Mouse (Mus musculus) heart, embryonic 14.5 days (tissue): ENCODE measurements around the gene Rgp1. TPM values are rescaled to one million over a fixed set of nuclear protein-coding genes. Genes with fewer than 3 reads are reported as not detected.

Source experiments
- ATAC-seq: fragments of 200-750 bp; cut with Nextera tagmentation; 2 replicates; pipeline ENCODE4 v1.8.0; 2017; ENCODE audit warnings: low read depth, moderate TSS enrichment; ENCODE audit not compliant: insufficient number of reproducible peaks, insufficient read depth, low FRiP score
- H3K27ac ChIP-seq, 2 experiments: fragments of 200-500 bp in 1 of 2; fragments of 300-500 bp in 1 of 2; sonication (generic) in 1 of 2; replicated peaks in 1 of 2; 2 replicates each; pipeline ENCODE4 v1.5.1; 2012 to 2014; ENCODE audit warnings: low read depth in 2 of 2, low read length in 2 of 2, control low read depth in 1 of 2, mild to moderate bottlenecking in 1 of 2, mixed read lengths in 1 of 2; ENCODE audit not compliant: control insufficient read depth in 1 of 2, insufficient read depth in 1 of 2
- H3K27me3 ChIP-seq: fragments of 300-500 bp; sonication (generic); 2 replicates; pipeline ENCODE4 v1.6.1; 2014; ENCODE audit warnings: mild to moderate bottlenecking, low read length, control low read depth; ENCODE audit not compliant: control insufficient read depth, insufficient read depth
- H3K36me3 ChIP-seq: fragments of 300-500 bp; sonication (generic); 2 replicates; pipeline ENCODE4 v1.6.1; 2014; ENCODE audit warnings: mild to moderate bottlenecking, control low read depth, low read length, mixed read lengths; ENCODE audit not compliant: control insufficient read depth, insufficient read depth
- H3K4me1 ChIP-seq, 2 experiments: fragments of 200-500 bp in 1 of 2; fragments of 300-500 bp in 1 of 2; sonication (generic) in 1 of 2; 2 replicates each; pipeline ENCODE4 v1.6.1; 2012 to 2014; ENCODE audit warnings: low read length in 2 of 2, control low read depth in 1 of 2, mixed read lengths in 1 of 2; ENCODE audit not compliant: control insufficient read depth in 2 of 2, insufficient read depth in 2 of 2
- H3K4me2 ChIP-seq: fragments of 300-500 bp; sonication (generic); 2 replicates; pipeline ENCODE4 v1.6.1; 2014; ENCODE audit warnings: mild to moderate bottlenecking, low read length
- H3K4me3 ChIP-seq, 2 experiments: fragments of 200-500 bp in 1 of 2; fragments of 300-500 bp in 1 of 2; sonication (generic) in 1 of 2; 2 replicates each; pipeline ENCODE4 v1.5.1; 2012 to 2014; ENCODE audit warnings: low read length in 2 of 2, mild to moderate bottlenecking in 2 of 2, control low read depth in 1 of 2, low read depth in 1 of 2, moderate library complexity in 1 of 2; ENCODE audit not compliant: control insufficient read depth in 1 of 2, insufficient read depth in 1 of 2
- H3K9ac ChIP-seq: fragments of 300-500 bp; sonication (generic); 2 replicates; pipeline ENCODE4 v1.6.1; 2014; ENCODE audit warnings: mild to moderate bottlenecking, low read length
- H3K9me3 ChIP-seq: fragments of 300-500 bp; sonication (generic); 2 replicates; pipeline ENCODE4 v1.6.1; 2016; ENCODE audit warnings: low read length, control low read depth; ENCODE audit not compliant: control insufficient read depth
- WGBS: fragments of 180-500 bp; shearing (Covaris S2); extraction: QIAGEN DNeasy Blood & Tissue Kit; methylation state at CpG from one replicate; pipeline ENCODE4 v1.1.7; 2014; 5-methylcytosine and 5-hydroxymethylcytosine counted together
- polyA plus RNA-seq: library from polyadenylated mRNA; unstranded; fragments of >200 nt; fragmentation: Nextera tagmentation; extraction: Ambion mirVana; gene quantifications from 2 replicates; pipeline ENCODE4 v1.2.1, GENCODE M21; 2014

Gene Rgp1
- polyA plus RNA-seq, 1 experiment from 2014 or later: 18.3 TPM

DNA sequence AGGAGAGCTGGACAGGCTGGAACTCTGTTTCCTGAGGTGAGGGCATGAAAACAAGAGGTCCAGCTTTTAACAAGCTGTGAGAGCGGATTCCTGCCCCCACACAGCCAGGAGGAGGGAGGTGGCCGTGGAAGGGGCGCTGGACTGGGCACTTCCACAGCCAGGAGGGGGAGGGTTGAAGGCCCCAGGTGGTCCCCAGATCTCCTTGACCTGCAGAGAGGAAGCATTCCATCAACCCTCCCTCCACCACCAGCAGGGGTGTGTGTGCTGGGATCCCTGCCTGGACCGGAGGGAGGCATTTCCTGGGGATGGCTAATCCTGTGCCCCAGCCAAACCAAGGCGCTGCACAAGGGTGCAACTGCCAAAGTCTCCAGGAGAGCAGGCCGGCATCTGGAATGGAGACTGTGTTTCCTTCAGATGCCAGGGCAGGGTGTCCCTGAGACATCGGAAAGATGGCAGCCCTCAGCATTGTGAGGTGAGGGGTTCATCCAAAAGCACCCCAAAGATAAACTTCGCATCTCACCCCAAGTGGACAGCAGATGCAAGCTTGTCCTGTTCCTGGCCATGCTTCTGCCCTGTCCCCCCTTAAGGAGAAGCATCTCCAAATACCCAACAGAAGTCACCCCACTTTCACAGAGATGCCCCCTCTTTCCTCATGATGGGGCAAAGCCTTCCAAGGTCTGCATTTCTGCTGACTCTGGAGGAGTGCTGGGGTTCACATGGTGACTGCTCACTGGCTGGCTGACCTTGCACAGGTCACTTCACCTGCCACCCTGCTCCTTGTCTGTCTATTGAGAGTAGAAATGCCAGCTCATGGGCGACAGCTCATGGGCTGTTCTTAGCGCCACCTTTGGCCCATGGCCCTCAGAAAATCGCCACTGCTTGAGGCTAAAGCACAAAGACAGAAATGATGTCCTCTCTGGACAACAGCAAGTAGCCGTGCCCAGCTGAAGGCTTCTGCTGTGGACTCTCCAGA lies 6.2 kb downstream of the Rgp1 start, which contains the start of gene Msmp:
Gene Msmp, minus strand, starts transcription at position 51 of the 973 bp plus-strand sequence.
- no peak for ATAC-seq
- H3K4me2 ChIP-seq: no peak within 1 kb of the TSS
- H3K4me1 ChIP-seq: peaks cover 9 to 14% of the 10 kb centered on the region in 2 experiments
- H3K27me3 ChIP-seq: no peaks in the 10 kb centered on the region
- H3K27ac ChIP-seq: no peak within 1 kb of the TSS
- no peak within 1 kb of the TSS for H3K9ac ChIP-seq
- no peaks in the 10 kb centered on the region for H3K9me3 ChIP-seq
- H3K36me3 ChIP-seq: peaks cover 41% of the 10 kb centered on the region
- 50% methylated on average over 12 of the region's 12 CpGs for WGBS
- H3K4me3 ChIP-seq: no peak within 1 kb of the TSS

DNA sequence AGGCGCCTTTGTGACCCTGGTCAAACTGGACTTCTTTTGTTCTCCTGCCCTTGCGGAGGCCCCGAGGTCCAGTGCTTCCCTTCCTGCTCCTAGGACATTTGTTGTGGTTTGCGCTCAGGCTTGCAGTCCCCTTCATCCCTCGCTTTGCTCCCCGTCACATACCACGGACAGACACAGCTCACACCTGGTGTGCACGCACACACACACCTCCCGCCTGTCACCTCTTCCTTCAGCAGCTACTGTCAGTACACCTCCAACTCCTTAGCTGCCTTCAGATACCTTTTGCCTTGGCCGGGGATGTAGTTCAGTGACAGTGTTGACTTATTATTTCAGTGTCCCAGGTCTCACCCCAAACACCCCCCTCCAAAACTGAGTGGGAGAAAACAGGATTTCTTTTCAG lies 7.2 kb downstream of the Rgp1 start:
- ATAC-seq: no peak
- no peak overlapping the region for H3K27ac ChIP-seq

DNA sequence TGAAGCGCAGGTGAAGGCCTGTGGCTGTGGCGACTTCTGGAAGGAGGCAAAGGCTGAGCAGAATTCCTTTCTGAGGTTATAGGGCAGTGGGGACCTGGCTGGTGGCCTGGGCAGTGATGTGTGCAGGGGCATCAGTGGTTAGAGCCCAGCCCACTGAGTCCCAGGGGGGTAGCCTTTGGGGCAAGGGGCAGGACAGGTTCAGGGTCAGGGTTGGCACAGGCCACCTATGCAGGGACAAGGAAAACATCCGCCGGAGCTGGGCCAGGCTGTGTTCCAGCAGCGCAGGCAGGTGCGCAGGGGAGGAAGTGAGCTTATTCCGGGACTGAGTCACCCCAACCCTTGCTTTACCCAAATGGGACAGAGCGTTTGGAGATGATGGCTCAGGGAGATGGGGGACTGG lies 7.9 kb downstream of the Rgp1 start:
- H3K4me2 ChIP-seq: no peak overlapping the region
- 61% methylated on average over 8 of the region's 8 CpGs for WGBS
- H3K4me1 ChIP-seq: peaks cover 8 to 13% of the 10 kb centered on the region in 2 experiments
- H3K36me3 ChIP-seq: peaks cover 26% of the 10 kb centered on the region
- no peak for ATAC-seq
- H3K27me3 ChIP-seq: no peaks in the 10 kb centered on the region
- H3K9ac ChIP-seq: no peak overlapping the region
- H3K4me3 ChIP-seq: no peak overlapping the region
- no peak overlapping the region for H3K27ac ChIP-seq
- H3K9me3 ChIP-seq: no peaks in the 10 kb centered on the region

More for the DNA sequence above, 7.2 kb downstream of the Rgp1 start:
- H3K4me1 ChIP-seq: peaks cover 8 to 13% of the 10 kb centered on the region in 2 experiments
- no peak overlapping the region for H3K4me3 ChIP-seq
- H3K9ac ChIP-seq: no peak overlapping the region
- 49% methylated on average over 10 of the region's 10 CpGs for whole genome bisulfite sequencing
- H3K36me3 ChIP-seq: peaks cover 33% of the 10 kb centered on the region
- no peaks in the 10 kb centered on the region for H3K27me3 ChIP-seq
- no peaks in the 10 kb centered on the region for H3K9me3 ChIP-seq
- no peak overlapping the region for H3K4me2 ChIP-seq

DNA sequence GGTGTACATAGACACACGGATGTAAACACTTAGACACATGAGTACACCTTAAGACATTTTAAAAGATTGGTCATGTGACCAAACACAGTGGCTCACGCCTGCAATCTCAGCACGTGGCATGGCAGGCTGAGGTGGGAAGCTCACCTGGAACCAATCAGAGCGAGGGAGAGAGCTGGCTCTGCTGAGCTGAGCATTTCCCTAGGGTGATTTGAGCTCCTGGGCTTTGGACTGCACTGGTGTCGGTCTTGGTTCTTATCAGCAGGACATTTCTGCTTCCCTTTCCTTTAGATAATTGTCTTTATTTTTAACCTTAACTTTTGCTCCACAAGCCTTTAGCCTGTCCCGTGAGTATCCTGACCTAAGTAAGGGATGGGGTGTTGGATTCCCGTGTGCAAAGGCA lies 9.2 kb downstream of the Rgp1 start:
- Histone ChIP-seq H3K4me3 (no peak overlapping the region), H3K4me2 (0 out of 2 replicates have a peak overlapping the region, but pooled peaks have one; percentile 16), H3K9me3 (no peaks in the 10 kb centered on the region), H3K27ac (no peak overlapping the region), H3K27me3 (no peaks in the 10 kb centered on the region), H3K9ac (no peak overlapping the region), H3K4me1 (peaks cover 8 to 13% of the 10 kb centered on the region in 2 experiments), H3K36me3 (peaks cover 13% of the 10 kb centered on the region)
- 24% methylated on average over 7 of the region's 7 CpGs for WGBS
- ATAC-seq: peak; percentile 12; the same call in 1 of the 2 replicates

DNA sequence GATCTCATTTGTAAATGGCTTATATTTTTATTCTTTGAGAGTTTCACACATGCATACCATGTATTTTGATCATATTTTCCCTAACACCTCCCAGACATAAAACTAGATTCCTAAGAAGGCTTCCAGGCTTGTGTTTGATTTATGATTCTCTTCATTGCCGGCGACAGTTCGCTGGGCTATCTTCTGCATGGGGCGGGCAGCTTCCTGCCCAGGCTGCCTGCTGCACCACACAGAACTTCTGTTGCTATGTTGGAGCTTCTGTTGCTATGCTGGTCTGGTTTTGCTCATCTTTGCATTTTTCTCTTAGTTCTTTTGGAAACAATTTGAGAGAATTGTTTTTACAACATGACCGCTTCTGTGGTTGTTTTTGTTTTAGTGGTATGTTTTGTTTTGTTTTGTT lies 13.0 kb downstream of the Rgp1 start:
- no peaks in the 10 kb centered on the region for H3K9me3 ChIP-seq
- no peak overlapping the region for H3K4me2 ChIP-seq
- H3K27ac ChIP-seq: no peak overlapping the region
- H3K4me3 ChIP-seq: no peak overlapping the region
- 62% methylated on average over 5 of the region's 5 CpGs for WGBS
- no peaks in the 10 kb centered on the region for H3K36me3 ChIP-seq
- no peaks in the 10 kb centered on the region for H3K27me3 ChIP-seq
- H3K9ac ChIP-seq: no peak overlapping the region
- no peak for ATAC-seq
- H3K4me1 ChIP-seq: peaks cover 7 to 8% of the 10 kb centered on the region in 2 experiments

DNA sequence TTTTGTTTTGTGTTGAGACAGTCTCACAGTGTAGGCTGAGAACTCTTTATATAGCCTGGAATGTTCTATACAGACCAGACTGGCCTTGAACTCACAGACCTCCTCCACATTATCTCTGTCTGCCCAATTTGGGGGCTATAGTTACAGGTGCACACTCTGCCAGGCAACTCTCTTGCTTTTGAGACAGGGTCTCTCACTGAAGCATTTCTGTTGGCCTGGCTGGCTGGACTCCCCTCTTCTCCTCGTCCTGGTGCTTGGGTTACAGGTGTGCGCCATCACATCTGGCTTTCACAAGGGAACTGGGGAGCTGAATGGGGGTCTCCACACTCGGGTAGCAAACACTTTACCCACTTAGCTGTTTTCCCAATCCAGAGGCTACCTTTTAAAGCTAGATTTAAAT lies 13.4 kb downstream of the Rgp1 start:
- Histone ChIP-seq H3K9ac (no peak overlapping the region), H3K4me1 (peaks cover 7 to 8% of the 10 kb centered on the region in 2 experiments), H3K4me3 (no peak overlapping the region), H3K27me3 (no peaks in the 10 kb centered on the region), H3K9me3 (no peaks in the 10 kb centered on the region), H3K4me2 (no peak overlapping the region), H3K36me3 (no peaks in the 10 kb centered on the region), H3K27ac (no peak overlapping the region)
- no peak for ATAC-seq
- WGBS: 73% methylated on average over 3 of the region's 3 CpGs

DNA sequence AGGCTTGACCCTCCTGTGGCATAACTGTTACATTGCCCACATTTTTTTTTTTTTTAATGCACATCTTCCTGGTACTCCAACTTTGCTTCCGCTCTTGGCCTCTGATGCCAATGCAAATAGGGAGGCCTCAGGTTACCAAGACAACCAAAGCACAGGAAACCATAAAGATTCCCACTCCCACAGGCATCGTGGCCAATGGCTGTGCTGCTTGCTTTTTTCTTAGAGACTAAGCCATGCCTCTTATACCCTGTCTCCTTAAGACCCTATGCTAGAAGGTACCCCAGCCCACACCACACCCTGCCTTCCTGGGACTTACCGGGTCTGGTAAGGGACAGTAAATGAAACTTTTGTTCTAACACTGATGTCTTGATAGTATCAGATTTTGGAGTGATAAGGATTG lies 14.9 kb downstream of the Rgp1 start:
- Histone ChIP-seq H3K27me3 (no peaks in the 10 kb centered on the region), H3K27ac (no peak overlapping the region), H3K4me2 (no peak overlapping the region), H3K4me3 (no peak overlapping the region), H3K9me3 (no peaks in the 10 kb centered on the region), H3K36me3 (no peaks in the 10 kb centered on the region), H3K4me1 (0 out of 4 replicates have a peak, but pooled peaks cover 0 to under 1% of the 10 kb centered on the region in 2 experiments), H3K9ac (no peak overlapping the region)
- WGBS: 64% methylated on average over 3 of the region's 3 CpGs
- no peak for ATAC-seq
